Mouse (Mus musculus) layer of hippocampus, adult 9-11 months (tissue): ENCODE results near the gene Cd59a.

Source experiments
- DNase-seq: peaks from one replicate; pipeline ENCODE4 v3.0.0; 2022

Cd59a gene

DNA sequence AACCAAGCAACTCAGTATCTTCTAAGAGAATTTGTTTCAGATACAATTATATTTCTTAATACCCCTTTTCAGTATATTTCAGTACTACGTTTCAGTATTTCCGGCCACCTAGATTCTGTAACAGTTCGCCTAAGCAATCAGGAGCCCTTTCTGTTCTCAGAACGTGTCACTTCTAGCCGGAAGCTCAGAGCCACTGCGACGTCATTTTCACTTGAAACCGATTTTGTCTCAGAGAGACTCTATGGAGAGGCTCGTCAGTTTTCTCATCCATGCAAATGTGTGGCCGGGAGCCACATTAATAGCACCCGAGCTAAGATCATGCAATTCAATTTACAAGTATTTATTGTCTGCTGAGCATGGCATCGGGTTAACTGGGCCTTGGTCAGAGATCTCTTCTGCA is 48.4 kb downstream of the Cd59a start:
- DNase-seq, result no peak

DNA sequence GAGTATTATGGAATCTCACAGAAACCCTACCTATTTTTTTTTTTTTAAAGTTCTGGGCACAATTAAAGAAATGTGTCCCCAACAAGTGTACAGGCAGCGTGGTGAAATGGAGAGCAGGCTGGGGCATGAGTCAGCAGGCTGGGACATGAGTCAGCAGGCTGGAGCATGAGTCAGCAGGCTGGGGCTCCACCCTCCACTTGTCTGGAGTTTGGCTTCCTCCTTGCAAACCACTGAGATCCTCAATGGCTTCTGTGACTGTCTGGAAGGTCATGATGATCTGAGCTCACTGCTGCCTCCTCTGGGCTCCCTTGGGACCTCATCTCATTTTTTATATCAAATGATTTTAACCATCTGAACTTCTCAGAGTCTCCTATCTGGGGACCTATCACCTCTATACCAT is 50.4 kb downstream of the Cd59a start:
- DNase-seq, result peak; percentile 27

DNA sequence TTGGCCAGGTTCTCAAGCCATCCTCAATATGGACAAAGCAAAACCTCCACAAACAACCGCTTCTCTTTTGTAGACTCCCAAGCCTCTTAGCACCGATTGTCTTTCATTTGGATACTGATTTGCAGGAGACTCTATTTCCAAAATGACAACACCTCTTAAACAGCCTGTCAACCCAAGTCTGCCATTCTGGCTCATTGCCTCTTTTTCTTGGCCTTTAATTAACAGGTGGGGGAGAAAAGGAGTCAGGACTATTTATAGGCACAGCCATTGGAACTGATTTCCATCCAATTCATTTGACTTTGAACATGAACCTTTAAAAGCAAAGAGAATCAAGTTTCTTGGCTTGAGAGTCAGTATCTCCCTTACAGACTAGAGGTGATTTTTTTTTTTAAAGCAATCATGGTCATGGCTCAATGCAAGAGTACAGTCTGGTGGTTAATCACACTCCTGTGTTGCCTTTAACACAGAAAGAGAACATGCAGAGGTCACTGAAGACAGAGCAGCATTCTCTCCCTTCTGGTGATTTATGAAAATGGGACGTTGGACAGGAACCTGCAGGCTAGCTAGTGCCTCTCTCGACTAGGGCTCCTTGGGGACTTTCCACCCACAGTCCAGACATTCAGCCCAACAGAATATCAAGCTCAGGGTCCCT is 52.4 kb downstream of the Cd59a start:
- DNase-seq, result no peak

DNA sequence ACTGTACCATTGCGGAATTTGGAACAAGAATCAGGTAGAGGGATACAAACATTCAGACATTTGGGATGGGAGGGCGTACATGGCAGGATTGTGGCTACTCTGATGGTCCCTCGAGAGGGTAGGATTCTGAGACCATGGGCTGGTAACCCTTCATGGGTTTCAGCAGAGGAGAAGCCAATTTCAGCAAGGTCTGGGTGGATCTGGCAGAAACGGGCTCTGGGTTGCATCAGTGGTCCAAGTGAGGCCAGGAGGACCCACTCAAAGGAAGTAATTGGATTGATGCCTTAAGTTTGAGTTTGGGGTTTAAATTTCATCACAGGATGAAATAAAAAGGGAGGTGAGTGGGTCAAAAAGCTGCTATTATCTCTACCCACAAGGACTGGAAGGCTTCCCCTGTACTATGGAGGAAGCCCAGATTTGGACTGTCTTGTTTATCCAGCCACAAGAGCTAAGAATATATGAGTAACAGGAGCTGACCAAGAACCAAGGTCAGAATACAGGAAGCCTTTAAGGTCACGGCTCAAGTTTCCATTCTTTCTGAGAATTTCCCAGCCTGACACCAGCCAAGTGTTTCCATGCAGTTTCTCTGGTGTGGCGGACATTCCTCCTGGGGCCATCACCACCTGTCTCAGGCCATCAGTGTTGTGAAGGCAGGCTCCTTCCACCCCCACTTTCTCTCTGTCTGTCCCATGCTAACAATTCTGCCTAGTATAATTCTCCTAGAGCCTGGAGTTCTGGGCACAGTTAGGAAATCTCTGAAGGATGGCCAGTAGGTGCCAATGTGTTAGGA is 55.2 kb downstream of the Cd59a start:
- DNase-seq, result no peak

DNA sequence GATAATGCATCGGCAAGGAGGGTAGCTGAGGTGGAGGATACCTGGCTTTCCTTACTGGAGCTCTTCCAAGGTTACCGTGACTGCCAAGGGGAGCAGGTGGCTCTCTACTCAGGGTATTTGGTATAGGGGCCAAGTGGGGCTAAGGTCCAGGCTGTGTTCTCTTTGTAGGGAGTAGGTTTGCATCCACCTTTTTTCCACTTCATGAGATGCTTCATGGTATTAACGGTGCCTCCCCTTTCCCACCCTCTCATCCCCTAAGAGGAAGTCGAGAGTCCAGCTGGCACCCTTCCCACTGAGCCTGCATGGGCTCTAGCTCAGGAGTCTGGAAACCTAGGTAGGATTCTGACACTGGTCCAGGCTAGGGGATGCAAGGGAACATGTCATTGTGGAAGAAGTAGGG is 57.7 kb downstream of the Cd59a start:
- no peak for DNase-seq

DNA sequence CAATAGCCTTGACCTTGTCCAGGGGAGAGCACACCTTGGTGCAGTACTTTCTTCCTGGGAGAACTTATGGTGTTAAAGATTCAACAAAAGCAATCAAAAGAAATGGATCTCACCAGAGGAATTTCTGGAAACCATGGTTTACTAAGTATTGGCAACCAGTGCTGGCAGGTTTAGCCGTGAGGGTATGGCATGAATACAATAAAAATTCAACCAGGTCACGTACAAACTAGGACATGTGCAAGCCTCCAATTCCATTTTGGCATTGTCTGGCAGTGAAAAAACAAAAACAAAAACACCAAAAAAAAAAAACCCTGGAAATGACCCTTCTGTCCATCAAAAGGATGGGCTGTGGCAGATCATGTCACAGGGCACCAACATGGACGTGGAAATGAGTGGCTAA is 58.3 kb downstream of the Cd59a start:
- DNase-seq, result no peak

DNA sequence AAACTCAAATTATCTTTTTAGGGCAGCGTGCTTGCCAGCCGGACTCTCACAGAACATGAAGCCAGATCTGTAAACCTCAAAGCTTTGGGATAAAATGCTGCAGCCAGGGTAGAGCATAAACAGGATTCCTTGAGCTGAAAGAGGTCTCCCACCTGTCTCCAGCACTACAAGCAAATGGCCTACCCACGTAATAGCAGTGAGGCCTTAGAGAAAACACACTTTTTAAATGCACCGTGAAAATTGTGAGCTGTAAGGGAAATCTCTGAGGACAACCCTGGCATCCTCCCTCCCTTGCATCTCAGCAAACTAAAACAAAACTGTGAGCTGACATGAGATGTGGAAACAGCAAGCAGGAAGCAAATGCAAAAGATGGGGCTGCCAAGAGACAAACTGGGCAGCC is 62.2 kb downstream of the Cd59a start:
- DNase-seq, result no peak

DNA sequence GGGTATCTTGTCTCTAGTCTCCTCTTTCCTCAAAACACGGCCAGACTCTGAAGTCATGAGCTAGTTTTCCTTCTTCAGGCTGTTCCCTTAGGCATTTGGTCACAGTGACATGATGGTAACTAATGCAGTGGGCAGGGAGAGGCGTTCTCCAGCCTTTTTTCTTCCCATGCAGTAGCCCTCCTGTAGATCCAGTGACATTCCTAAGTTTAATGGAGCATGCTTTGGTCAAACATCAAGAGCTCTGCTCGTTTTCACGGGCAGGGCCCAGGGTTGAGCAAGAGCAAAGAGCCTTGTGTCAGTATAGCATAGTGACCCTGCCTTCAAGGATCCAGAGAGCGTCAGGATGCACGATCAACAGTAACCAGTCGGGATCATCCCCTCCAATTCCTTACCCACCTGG is 67.8 kb downstream of the Cd59a start:
- no peak for DNase-seq

DNA sequence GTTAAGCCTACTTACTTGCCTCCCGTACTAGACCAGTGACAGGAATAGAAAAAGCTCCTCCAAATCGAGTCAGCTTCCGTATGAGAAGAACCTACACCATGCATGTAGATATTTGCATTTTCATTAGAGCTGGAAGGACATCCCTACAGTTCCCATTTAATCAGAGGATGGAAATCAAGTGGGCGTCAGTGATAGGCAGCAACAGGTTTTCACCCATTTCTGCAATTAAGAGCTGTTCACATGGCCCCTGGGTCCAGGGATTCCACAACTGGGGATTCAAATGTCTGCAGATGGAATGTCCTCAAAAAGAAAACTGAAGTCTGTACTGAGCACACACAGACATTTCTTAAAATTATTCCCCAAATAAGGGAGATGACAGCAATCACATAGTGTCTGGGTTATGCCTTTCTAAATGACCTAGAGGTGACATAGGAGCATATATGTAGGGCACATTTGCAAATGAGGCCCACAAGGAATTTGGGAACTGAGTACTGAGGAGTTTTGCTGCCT is 68.4 kb downstream of the Cd59a start:
- DNase-seq, result no peak
